Mouse (Mus musculus) stomach, embryonic 16.5 days (tissue): Measurements from ENCODE around the gene Ccpg1os. TPM values are rescaled to one million over a fixed set of nuclear protein-coding genes. Genes with fewer than 3 reads are reported as not detected.

Experiments used
- ATAC-seq: fragments of 200-750 bp; cut with Nextera tagmentation; 2 replicates; pipeline ENCODE4 v1.8.0; 2017; ENCODE audit warnings: moderate number of reproducible peaks, moderate TSS enrichment; ENCODE audit not compliant: insufficient read depth, low FRiP score
- H3K27ac ChIP-seq: fragments of 300-500 bp; sonication (generic); 2 replicates; pipeline ENCODE4 v1.5.1; 2014; ENCODE audit warnings: low read length
- H3K27me3 ChIP-seq: fragments of 300-500 bp; sonication (generic); 2 replicates; pipeline ENCODE4 v1.6.1; 2014; ENCODE audit warnings: low read length, control low read depth, mixed read lengths; ENCODE audit not compliant: control insufficient read depth, insufficient read depth
- H3K36me3 ChIP-seq: fragments of 300-500 bp; sonication (generic); 2 replicates; pipeline ENCODE4 v1.6.1; 2014; ENCODE audit warnings: low read length; ENCODE audit not compliant: control insufficient read depth, insufficient read depth
- H3K4me1 ChIP-seq: fragments of 300-500 bp; sonication (generic); 2 replicates; pipeline ENCODE4 v1.6.1; 2014; ENCODE audit warnings: low read length, control low read depth, mixed read lengths; ENCODE audit not compliant: control insufficient read depth, insufficient read depth
- H3K4me2 ChIP-seq: fragments of 300-500 bp; sonication (generic); 2 replicates; pipeline ENCODE4 v1.6.1; 2014; ENCODE audit warnings: low read depth, low read length, mixed read lengths
- H3K4me3 ChIP-seq: fragments of 300-500 bp; sonication (generic); replicated peaks from 2 replicates; pipeline ENCODE4 v1.5.1; 2014; ENCODE audit warnings: mild to moderate bottlenecking, low read length
- H3K9ac ChIP-seq: fragments of 300-500 bp; sonication (generic); 2 replicates; pipeline ENCODE4 v1.6.1; 2014; ENCODE audit warnings: low read length
- H3K9me3 ChIP-seq: fragments of 300-500 bp; sonication (generic); replicated peaks from 2 replicates; pipeline ENCODE4 v1.6.1; 2016; ENCODE audit warnings: low read length, control low read depth; ENCODE audit not compliant: control insufficient read depth
- WGBS: fragments of 180-500 bp; shearing (Covaris S2); extraction: QIAGEN DNeasy Blood & Tissue Kit; methylation state at CpG from one replicate; pipeline ENCODE4 v1.1.7; 2014; 5-methylcytosine and 5-hydroxymethylcytosine counted together
- polyA plus RNA-seq: library from polyadenylated mRNA; unstranded; fragments of >200 nt; fragmentation: Nextera tagmentation; extraction: Ambion mirVana; gene quantifications from 2 replicates; pipeline ENCODE4 v1.2.1, GENCODE M21; 2015

Ccpg1os gene
- polyA plus RNA-seq, 1 experiment from 2014 or later = 11.2 TPM

DNA sequence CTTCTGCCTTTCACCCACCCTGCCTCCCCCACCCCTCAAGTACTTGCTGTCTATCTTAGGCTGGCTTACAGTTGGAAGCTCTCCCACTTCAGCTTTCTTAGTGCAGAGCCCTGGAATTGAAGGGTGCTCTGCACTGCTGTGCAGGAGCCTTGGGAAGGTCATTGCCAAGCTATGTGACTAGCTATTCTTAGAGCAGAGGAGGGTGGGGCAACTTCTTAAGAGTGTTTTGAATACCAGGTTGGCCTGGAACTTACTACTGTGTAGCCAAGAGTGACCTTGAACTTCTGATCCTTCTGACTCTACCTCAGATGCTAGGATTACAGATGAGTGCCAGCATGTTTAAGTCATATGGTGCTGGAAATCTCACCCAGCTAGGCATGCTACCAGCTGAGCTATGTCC lies 11.0 kb upstream of the Ccpg1os start:
- no peak overlapping the region for H3K4me2 ChIP-seq
- no peaks in the 10 kb centered on the region for H3K36me3 ChIP-seq
- no peak overlapping the region for H3K9ac ChIP-seq
- H3K4me1 ChIP-seq = no peaks in the 10 kb centered on the region
- no peak overlapping the region for H3K27ac ChIP-seq
- H3K27me3 ChIP-seq = no peaks in the 10 kb centered on the region
- no peak overlapping the region for H3K4me3 ChIP-seq
- ATAC-seq = no peak
- H3K9me3 ChIP-seq = no peaks in the 10 kb centered on the region

DNA sequence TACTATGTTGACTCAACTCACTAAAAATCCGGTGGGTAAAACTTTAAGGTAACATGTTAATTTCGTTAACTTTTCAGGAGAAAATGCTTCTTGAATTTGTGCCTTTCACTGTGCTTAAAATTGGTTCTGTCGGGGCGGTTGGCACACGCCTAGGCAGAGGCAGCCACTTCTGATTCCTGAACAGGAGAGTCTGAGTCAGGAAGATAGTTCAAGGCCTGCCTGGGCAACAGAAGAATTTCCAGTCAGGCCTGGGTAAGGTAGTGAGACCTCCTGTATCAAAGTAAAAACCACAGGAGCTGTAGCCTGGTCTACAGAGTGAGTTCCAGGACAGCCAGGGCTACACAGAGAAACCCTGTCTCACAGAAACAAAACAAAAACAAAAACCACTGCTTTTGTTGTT lies 7.4 kb upstream of the Ccpg1os start:
- H3K27ac ChIP-seq = no peak overlapping the region
- WGBS = 89% methylated on average over 5 of the region's 5 CpGs
- no peaks in the 10 kb centered on the region for H3K27me3 ChIP-seq
- no peaks in the 10 kb centered on the region for H3K36me3 ChIP-seq
- no peak overlapping the region for H3K9ac ChIP-seq
- H3K4me1 ChIP-seq = no peaks in the 10 kb centered on the region
- no peak for ATAC-seq
- no peak overlapping the region for H3K4me2 ChIP-seq
- no peaks in the 10 kb centered on the region for H3K9me3 ChIP-seq
- no peak overlapping the region for H3K4me3 ChIP-seq

DNA sequence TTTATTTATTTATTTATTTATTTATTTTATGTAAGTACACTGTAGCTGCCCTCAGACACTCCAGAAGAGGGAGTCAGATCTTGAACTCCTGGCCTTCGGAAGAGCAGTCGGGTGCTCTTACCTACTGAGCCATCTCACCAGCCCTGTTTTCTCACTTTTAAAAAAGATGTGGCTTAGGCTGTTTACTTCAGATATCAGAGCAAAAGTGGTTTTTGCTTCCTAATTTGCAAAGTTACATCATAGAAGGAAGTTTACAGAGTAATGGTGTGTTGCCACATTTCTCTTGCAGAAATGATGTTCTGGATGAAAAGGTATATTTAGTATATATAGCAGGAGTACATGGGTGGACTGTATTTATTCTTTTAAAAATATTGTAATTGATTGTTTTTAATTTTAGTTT lies 6.2 kb upstream of the Ccpg1os start:
- H3K27ac ChIP-seq = no peak overlapping the region
- no peak overlapping the region for H3K9ac ChIP-seq
- ATAC-seq = no peak
- no peak overlapping the region for H3K4me3 ChIP-seq
- no peak overlapping the region for H3K4me2 ChIP-seq
- no peaks in the 10 kb centered on the region for H3K27me3 ChIP-seq
- H3K9me3 ChIP-seq = no peaks in the 10 kb centered on the region
- peaks cover 2% of the 10 kb centered on the region for H3K4me1 ChIP-seq
- 89% methylated on average over 2 of the region's 2 CpGs for WGBS
- H3K36me3 ChIP-seq = no peaks in the 10 kb centered on the region

DNA sequence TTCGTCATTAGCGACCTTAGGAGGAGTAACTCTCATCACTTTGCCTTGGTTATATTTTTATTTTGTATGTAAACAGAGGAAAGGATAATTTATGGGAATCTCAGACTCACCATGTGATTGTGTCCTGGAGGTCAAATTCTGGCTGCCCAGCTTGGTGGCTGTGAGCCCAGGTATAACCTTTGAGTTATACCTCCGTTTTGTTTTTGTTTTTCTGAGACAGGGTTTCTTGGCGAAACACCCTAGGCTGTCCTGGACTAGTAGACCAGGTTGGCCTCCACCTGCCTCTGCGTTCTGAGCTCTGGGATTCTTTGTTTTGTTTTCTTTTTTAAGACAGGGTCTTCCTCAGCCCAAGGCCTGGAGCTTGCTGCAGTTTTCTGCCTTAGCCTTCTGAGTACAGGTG lies 3.5 kb upstream of the Ccpg1os start:
- H3K4me1 ChIP-seq = peaks cover 16% of the 10 kb centered on the region
- no peak overlapping the region for H3K27ac ChIP-seq
- WGBS = 87% methylated on average over 5 of the region's 5 CpGs
- H3K4me3 ChIP-seq = no peak overlapping the region
- no peak overlapping the region for H3K9ac ChIP-seq
- H3K4me2 ChIP-seq = no peak overlapping the region
- no peaks in the 10 kb centered on the region for H3K27me3 ChIP-seq
- no peaks in the 10 kb centered on the region for H3K36me3 ChIP-seq
- ATAC-seq = no peak
- H3K9me3 ChIP-seq = no peaks in the 10 kb centered on the region

DNA sequence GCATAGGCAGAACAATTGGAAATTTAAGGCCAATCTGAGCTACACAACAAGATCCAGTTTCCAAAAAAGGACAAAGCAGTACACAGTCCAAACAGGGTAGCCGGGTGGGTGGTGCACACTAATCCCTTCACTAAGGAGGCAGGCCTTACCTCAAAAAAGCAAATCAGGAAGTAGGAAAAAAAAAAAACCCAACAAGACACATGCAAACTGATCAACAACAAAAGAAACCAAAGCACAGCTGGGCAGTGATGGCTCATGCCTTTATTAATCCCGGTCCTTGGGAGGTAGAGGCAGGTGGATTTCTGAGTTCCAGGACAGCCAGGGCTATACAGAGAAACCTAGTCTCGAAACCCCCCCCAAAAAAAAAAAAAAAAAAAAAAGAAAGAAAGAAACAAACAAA lies 2.5 kb upstream of the Ccpg1os start:
- H3K4me2 ChIP-seq = no peak overlapping the region
- peaks cover 16% of the 10 kb centered on the region for H3K4me1 ChIP-seq
- 60% methylated on average over 3 of the region's 3 CpGs for WGBS
- H3K4me3 ChIP-seq = no peak overlapping the region
- H3K9ac ChIP-seq = no peak overlapping the region
- no peaks in the 10 kb centered on the region for H3K27me3 ChIP-seq
- ATAC-seq = no peak
- H3K27ac ChIP-seq = no peak overlapping the region
- no peaks in the 10 kb centered on the region for H3K9me3 ChIP-seq
- H3K36me3 ChIP-seq = no peaks in the 10 kb centered on the region

DNA sequence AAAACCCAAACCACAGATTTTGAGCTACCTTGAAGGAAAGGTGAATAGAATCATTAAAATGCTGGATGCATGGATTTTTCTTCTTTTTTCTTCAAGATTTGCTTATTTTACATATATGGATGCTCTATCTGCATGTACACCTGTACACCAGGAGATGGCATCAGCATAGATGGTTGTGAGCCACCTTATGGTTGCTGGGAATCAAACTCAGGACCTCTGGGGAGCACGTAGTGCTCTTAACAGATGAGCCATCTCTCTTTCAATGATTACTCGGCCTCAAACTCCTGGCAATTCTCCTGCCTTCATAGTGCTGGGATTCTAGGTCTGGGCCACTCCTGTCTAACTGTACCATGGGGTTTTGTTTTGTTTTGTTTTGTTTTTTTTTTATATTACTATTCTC lies 2.1 kb downstream of the Ccpg1os start:
- H3K4me1 ChIP-seq = peaks cover 16% of the 10 kb centered on the region
- H3K27ac ChIP-seq = no peak overlapping the region
- ATAC-seq = no peak
- no peaks in the 10 kb centered on the region for H3K27me3 ChIP-seq
- H3K36me3 ChIP-seq = no peaks in the 10 kb centered on the region
- 73% methylated on average over 2 of the region's 2 CpGs for WGBS
- no peak overlapping the region for H3K9ac ChIP-seq
- no peak overlapping the region for H3K4me3 ChIP-seq
- H3K4me2 ChIP-seq = no peak overlapping the region
- H3K9me3 ChIP-seq = no peaks in the 10 kb centered on the region

DNA sequence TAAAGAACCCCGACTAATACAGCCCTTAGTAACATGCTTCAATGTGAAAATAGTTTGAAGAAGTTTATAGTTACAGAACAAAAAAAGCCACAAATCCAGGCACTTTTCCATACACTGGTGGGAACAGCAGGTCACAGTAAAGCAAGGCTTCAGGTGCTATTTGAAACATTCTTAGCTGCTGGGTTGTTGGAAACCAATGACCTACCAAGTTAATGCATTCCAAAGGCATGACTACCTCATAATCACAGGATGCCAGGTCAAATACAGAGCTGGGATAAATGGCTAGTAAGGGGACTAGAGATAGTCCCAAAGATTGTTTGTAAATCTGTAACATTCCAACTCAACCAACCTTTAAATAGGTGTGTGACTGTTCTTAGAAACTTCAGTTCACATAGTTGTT lies 9.9 kb downstream of the Ccpg1os start:
- H3K9ac ChIP-seq = no peak overlapping the region
- WGBS = 90% methylated on average over 1 of the region's 1 CpGs
- no peaks in the 10 kb centered on the region for H3K4me1 ChIP-seq
- H3K27ac ChIP-seq = no peak overlapping the region
- no peaks in the 10 kb centered on the region for H3K36me3 ChIP-seq
- H3K9me3 ChIP-seq = no peaks in the 10 kb centered on the region
- no peak overlapping the region for H3K4me3 ChIP-seq
- H3K27me3 ChIP-seq = no peaks in the 10 kb centered on the region
- no peak overlapping the region for H3K4me2 ChIP-seq
- ATAC-seq = no peak

DNA sequence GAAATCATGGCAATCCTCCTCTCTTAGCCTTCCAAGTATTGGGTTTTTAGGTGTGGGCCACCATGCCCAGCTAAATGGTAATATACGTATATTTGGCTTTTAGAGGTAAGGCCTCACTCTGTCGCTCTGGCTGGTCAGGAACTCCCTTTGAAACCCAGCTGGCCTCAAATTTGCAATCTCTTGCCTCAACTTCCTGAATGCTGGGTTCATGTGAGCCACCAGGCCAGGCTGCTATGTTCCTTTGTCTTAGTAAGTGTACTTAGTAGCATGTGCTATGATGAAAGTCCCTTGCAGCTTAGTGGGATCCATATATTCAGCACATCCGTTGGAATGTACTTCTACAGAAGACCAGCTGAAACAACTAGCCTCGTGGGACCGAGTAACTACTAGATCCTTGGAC lies 10.4 kb downstream of the Ccpg1os start:
- Histone ChIP-seq H3K27me3 (no peaks in the 10 kb centered on the region), H3K36me3 (no peaks in the 10 kb centered on the region), H3K9ac (no peak overlapping the region), H3K4me2 (no peak overlapping the region), H3K4me3 (no peak overlapping the region), H3K27ac (no peak overlapping the region), H3K9me3 (no peaks in the 10 kb centered on the region), H3K4me1 (no peaks in the 10 kb centered on the region)
- 84% methylated on average over 5 of the region's 5 CpGs for WGBS
- ATAC-seq = no peak

DNA sequence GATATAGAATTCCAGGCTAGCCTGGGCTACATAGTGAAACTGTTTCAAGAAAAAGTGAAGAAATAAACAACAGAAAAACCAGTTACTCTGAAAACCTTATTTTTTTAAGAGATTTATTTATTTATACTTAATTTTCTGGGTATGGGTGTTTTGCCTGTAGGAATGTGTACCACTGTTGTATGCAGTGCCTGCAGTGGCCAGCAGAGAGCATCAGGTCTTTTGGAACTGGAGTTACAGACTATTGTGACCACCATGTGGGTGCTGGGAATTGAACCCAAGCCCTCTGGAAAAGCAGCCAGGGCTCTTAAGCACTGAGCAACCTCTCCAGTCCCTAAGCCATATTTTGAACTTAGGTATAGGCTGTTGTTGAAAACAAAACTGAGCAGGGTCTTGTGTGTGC lies 12.2 kb downstream of the Ccpg1os start:
- Histone ChIP-seq H3K36me3 (no peaks in the 10 kb centered on the region), H3K9me3 (no peaks in the 10 kb centered on the region), H3K27me3 (no peaks in the 10 kb centered on the region), H3K4me2 (no peak overlapping the region), H3K9ac (no peak overlapping the region), H3K27ac (no peak overlapping the region), H3K4me1 (no peaks in the 10 kb centered on the region), H3K4me3 (no peak overlapping the region)
- ATAC-seq = no peak

DNA sequence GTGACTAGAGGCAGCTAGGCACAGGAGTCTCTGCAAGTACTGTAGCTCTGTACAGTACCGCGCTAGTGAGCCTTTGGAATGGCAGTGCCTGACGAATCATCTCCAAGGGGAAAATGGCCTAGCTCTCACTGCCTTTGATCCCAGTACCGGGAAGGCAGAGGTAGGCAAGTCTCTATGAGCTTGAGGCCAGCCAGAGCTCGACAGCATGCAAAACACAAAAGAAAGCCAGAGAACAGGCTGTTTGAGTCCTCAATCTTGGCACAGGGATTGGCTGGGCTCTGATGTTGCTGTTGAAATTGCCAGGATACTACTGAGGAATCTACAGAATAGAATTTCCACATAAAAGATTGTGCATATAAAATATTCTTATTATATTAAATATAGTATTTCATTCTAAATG lies 12.7 kb downstream of the Ccpg1os start:
- no peaks in the 10 kb centered on the region for H3K36me3 ChIP-seq
- no peaks in the 10 kb centered on the region for H3K27me3 ChIP-seq
- WGBS = 85% methylated on average over 5 of the region's 5 CpGs
- H3K4me1 ChIP-seq = no peaks in the 10 kb centered on the region
- no peak overlapping the region for H3K4me2 ChIP-seq
- H3K9ac ChIP-seq = no peak overlapping the region
- no peaks in the 10 kb centered on the region for H3K9me3 ChIP-seq
- no peak for ATAC-seq
- no peak overlapping the region for H3K4me3 ChIP-seq
- H3K27ac ChIP-seq = no peak overlapping the region
